Mouse (Mus musculus): ENCODE measurements around the gene Slc4a2.
A peak's percentile ranks its signal among the peaks of the same experiment; 100 is the strongest.

Slc4a2 gene

DNA sequence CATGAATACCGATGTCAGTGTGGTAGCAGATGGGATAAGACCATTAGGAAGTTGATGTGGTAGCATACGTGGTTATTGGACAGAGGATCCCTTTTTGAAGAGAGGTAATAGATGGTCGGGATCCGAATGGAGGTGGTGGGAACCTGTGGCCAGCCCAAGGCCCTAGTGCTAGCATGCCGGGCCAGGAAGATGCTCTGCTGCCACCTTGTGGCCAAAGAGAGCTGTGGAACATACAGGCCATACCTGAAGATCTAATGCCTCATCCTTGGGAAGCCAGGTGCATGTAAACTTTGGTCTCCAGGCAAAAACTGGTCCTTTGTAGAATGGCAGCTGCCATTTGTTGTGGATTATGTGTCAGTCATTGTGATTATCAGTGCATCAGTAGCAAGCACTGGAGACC is 47.0 kb downstream of the Slc4a2 start:
- DNase-seq, result peak; percentile 87 to 90

DNA sequence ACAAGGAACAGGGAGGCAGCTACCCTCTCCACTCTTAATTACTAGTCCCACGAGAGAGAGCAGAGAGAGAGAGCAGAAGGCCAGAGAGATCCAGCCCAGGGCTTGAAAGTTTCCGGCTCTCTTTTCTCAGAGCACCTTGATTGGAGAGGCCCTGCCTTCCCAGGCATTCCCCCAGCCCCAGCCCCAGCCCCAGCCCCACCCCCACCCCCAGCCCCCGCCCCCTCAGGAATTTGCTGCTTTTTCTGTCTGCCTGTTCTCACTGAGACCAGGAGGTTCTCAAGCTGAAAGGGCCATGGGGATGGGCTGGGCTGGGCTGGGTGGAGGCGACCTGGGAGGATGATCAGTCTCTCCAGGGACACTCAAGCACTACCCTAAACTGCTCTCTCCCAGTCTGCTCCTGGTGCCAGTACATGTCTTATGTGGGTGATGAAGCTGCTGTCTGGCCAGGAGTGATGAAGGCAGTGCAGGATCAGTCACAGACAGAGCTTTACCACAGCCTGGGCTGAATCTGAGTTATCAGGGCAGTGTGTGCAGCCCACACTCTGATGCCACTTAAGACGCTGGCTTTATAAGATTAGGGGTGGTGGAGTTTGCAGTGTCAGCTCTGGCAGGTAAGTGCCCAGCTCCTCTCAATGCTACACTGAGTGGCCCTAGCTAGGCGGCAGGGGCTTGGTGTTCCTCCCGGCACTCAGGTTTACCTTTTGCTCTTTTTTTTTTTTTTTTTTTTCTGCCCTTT is 49.4 kb downstream of the Slc4a2 start:
- DNase-seq, result no peak

DNA sequence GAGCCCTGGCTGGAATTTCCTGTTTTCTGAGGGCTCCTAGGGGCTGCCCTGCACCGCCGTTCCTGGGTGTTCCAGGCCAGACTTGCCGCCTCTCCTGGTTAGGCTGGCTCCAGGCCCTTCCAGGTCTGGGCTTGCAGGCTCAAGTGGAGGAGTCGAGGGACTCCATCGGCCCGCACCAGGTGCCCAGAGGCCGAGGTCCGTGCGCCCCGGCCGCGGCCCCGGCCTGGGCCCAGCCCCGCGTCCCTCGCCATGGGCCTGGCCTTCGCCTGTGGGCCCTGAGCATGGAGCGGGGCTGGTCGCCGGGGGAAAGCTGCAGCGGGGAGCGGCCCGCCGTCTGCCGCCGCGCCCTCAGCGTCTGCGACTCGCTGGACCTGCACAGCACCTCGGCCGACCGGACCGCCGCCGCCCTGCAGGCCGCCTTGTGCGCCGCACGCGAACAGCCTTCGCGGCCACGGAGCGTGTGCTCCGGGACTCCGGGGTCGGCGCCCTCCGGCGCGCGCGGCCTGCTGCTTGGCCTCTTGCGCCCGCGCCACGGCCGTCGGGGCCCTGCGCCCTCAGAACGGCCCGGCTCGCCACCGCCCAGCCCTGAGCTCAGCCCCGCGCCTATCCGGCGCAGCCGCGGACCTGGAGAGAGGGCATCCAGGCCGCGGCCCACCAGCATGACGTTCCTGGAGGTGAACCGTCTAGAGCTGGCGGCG is 50.5 kb downstream of the Slc4a2 start:
- peak; percentile 47 to 69 for DNase-seq

DNA sequence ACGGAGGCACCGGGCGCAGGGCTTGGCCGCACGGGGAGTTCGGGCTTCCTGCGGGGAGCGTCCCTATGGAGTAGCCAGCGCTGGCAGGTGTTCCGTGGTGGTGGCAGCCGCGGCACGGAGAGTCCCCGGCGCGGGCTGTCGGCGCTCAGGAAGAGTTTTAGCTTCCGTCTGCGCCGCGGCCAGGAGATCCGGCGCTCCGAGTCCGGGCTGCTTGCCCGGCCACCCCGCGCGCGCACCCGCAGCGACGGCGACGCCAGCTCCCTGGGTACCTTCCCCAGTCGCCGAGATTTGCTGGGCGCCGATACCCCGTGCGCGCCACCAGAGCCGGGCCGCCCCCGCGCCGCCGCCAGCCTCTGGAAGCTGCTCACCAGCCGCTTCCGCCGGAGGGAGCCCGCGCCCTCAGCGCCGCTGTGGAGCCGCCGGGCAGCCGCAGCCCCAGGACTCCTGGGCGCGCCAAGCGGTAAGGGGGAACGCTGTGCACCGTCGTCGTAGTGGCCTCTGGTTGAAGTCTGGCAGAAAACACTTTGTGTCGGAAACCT is 51.2 kb downstream of the Slc4a2 start:
- DNase-seq, result peak; percentile 69 to 82

DNA sequence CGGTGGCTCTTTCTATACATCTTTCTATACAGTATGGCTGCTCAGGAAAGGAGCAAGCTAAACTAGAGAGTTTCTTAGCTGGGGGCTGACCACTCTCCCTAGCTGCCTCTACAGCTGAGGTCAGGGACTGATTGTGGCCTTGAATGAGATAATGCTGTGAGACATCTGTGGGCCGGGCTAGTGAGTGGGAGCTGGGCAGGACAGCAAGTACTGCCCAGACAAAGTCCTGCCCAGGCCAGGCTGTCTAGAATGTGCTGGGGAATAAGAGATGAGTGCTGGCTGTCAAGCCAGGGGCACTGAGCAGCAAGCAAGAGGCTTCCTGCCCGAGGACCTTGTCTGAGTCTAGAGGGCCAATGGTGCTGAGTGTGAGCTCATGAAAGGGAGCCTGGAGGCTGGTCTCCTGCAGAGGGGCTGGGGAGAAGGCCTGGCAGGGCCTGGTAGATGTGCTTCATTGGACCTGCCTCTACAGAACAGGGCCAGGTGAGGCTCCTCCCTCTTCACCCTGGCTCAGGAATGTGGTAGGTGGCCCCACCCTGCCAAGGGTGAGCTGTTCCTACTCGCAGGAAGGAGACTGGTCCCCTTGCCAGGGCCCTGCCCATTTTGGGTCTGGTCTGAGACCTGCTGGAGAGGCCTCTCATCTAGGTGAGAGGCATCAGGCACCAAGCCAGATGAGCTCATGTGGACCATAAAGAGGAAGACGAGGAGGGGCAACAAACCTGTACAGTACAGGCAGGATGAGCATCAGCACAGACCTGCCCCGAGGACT is 52.0 kb downstream of the Slc4a2 start:
- DNase-seq, result peak; percentile 50 to 63

DNA sequence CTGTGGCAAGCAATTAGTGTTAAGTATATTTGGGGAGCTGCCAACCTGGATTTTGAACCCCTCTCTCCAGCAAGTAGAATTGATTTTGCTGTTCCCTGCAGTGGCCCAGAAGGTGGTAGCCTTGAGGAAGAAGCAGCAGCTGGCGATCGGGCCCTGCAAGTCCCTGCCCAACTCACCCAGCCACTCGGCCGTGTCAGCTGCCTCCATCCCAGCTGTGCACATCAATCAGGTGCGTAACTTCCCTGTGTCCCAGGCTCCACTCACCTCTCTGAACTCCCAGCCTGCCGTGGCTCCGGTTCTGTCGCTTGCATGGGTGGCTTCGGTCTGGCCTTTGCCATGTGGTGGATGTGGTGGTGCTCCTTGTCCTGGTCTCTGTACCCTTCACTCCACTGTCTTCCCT is 54.3 kb downstream of the Slc4a2 start:
- DNase-seq, result no peak

DNA sequence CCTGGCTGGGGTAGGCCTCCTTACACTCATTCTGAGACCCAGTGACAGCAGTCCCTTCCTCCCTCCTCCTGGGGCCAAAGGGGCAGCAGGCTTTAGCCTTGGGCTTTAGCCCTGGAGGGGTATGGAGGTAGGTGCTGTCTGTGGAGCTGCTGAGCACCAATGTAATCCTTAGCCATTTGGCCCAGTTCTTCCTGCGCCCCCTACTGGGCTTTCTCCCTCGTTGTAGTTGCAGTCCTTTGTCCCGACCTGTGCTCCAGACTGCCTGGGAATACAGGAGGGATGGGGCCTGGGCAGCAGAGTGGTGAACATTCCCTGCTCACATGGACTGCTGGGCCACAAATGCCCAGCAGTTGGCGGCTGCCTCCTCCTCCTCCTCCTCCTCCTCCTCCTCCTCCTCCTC is 58.0 kb downstream of the Slc4a2 start:
- DNase-seq, result peak; percentile 86 to 91

DNA sequence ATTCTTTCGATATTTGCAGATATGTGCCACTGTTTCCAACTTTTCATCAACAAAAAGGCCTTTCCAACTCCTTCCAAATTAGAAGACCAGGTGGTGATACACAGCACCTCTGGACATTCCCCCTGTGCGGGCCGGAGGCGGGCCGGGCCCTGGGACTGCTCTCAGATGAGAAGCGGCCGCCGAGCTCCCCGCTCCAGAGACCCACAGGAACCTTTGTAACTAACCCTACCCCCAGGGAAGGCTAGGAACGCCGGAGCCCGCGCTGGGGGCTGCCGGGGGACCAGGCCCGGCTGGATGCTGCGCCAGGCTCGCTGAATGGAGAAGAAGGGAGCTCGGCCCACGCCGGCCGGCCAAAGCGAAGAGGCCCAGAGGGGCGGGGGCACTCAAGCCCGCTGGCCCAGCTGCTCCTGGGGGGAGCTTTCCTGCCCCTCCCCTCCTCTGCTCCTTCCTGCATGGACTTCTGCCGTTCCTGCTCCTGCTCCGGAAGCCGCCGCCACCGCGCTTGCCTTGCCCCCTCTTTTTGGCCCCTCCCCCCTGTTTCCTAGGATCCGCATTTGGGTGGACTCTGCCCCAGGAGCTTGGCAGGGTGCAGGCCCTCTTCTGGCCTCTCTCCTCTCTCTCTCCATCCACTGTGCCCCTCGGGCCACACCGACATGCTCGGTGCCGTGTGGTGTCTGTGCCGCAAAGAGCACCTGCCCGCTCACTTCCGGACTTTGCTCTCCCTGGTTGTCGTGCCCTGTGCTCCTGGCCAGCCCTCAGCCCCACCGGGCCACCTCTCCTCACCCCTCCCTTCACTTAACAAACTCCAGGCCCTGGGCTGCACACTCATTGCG is 58.8 kb downstream of the Slc4a2 start:
- DNase-seq, result peak; percentile 60 to 80

DNA sequence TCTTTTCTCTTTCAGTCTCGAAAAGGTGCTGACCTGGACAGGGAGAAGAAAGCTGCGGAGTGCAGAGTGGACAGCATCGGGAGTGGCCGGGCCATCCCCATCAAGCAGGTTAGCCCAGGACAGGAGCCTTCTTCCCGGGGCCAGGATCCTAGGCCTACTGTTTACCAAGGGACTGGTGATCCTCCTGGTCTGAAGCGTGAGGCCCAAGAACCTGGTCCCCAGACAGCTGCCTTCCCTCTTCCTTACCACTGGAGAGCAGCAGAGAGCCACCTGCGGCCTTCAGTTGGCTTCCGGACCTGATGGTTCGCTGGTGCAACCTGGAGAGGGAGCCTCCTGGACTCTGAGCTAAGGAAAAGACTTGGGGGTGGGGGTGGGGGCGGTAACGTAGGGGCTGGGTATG is 59.7 kb downstream of the Slc4a2 start:
- peak; percentile 76 to 85 for DNase-seq

DNA sequence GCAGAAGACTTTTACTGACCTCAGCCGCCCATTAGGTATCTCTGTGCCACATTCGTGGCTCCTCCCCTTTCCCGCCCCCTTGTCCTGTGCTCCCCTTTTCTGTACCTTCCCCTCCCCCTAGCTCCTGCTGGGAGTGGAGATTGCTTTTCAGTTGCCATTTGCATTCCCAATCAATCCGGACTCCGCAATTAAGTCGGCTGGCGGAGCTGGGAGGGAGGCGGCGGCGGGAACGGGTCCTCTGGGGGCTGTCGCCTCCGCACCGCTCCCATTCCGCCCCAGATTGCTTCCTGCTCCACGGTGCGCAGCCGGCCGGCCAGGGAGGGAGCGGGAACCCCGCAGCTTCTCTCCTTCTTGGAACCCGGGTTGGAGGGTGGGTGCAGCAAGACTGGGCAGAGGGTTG is 61.3 kb downstream of the Slc4a2 start:
- DNase-seq, result peak in 1 of 2 experiments; percentile 42

DNA sequence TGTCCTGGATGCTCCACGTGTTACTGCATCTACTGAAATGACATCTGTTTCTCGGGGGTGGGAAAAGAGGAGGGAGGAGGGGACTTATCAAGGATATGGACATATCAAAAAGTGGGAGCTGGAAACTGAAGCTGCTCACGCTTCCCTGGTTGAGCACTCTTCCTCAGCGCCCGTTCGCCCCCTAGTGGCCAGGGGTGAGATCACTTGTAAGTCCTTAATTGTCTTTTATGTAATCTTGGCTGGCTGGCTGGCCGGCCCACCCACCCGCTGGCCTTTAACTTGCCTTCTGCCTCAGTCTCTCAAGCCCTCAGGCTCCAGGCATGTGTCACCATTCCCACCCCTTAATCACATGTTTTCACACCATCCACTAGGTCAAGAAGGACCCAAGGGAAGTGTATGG is 62.5 kb downstream of the Slc4a2 start:
- peak; percentile 94 to 95 for DNase-seq

DNA sequence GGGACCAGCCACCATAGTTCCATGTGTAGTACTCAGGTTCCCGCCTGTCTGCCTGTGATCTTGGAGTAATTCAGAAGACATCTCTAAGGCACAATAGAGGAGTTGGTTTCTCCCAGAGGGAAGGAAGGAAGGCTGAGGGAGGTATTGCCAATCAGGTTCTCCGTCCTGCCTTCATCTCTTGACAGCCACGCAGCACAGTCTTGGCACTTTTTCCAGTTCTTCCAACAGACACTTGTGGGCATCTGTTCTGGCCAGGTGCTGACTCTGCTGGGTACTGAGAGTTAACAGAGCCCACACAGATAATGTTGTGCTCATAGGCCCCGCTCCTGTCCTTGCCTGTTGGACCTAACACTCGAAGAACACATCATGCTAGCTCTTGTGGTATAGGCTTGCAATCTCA is 63.1 kb downstream of the Slc4a2 start:
- no peak for DNase-seq

DNA sequence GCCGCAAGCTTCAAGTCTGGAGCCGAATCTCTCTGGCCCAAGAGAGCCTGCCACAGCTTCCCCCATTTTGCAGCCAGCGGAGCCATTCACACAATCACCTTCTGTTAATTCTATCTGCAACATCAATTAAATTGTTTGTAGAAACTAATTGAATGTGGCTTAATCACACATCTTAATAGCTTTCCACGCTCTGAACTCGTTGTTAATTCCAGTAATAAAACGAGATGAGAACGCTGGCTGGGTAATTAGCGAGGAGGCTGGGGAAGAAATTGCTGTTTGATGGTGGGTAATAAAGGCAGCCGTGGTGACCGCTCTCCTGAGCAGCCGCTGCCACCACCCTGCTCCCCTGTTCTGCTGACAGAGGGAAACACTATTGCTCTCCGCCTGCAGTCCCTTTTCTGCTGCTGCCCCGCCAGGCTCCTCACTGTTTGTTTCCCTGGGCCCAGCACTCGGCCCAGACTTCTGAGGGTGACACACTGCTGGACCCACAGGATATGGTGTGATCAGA is 66.8 kb downstream of the Slc4a2 start:
- no peak for DNase-seq
